Mouse (Mus musculus) limb, embryonic 14.5 days (tissue): ENCODE results near the gene Pard6b. TPM values are rescaled to one million over a fixed set of nuclear protein-coding genes. Genes with fewer than 3 reads are reported as not detected.
"Not testable (repeated sequence)": the region's sequence is repeated elsewhere in the genome, so short reads cannot be mapped to it uniquely, and the experiment has no call there.

Experiments
- ATAC-seq: fragments of 200-750 bp; cut with Nextera tagmentation; 2 replicates; pipeline ENCODE4 v1.8.0; 2017; ENCODE audit warnings: low read depth, moderate number of reproducible peaks, moderate TSS enrichment; ENCODE audit not compliant: low FRiP score
- DNase-seq: peaks from one replicate; pipeline ENCODE4 v3.0.0-alpha.2; 2015; ENCODE audit warnings: low spot score
- H3K27ac ChIP-seq: fragments of 300-500 bp; sonication (generic); replicated peaks from 2 replicates; pipeline ENCODE4 v1.5.1; 2014; ENCODE audit warnings: low read depth, mild to moderate bottlenecking, low read length, moderate library complexity, mixed read lengths
- H3K27me3 ChIP-seq: fragments of 300-500 bp; sonication (generic); 2 replicates; pipeline ENCODE4 v1.6.1; 2014; ENCODE audit warnings: low read length, mixed read lengths; ENCODE audit not compliant: control insufficient read depth, insufficient read depth
- H3K36me3 ChIP-seq: fragments of 300-500 bp; sonication (generic); 2 replicates; pipeline ENCODE4 v1.6.1; 2014; ENCODE audit warnings: mild to moderate bottlenecking, low read length, moderate library complexity, mixed read lengths; ENCODE audit not compliant: control insufficient read depth, insufficient read depth
- H3K4me1 ChIP-seq: fragments of 300-500 bp; sonication (generic); 2 replicates; pipeline ENCODE4 v1.6.1; 2014; ENCODE audit warnings: antibody characterized with exemption, low read length, mixed read lengths; ENCODE audit not compliant: control insufficient read depth, insufficient read depth
- H3K4me2 ChIP-seq: fragments of 300-500 bp; sonication (generic); replicated peaks from 2 replicates; pipeline ENCODE4 v1.6.1; 2014; ENCODE audit warnings: low read depth, mild to moderate bottlenecking, low read length, moderate library complexity; ENCODE audit not compliant: severe bottlenecking
- H3K4me3 ChIP-seq: fragments of 300-500 bp; sonication (generic); replicated peaks from 2 replicates; pipeline ENCODE4 v1.5.1; 2014; ENCODE audit warnings: low read length
- H3K9ac ChIP-seq: fragments of 300-500 bp; sonication (generic); 2 replicates; pipeline ENCODE4 v1.6.1; 2014; ENCODE audit warnings: mild to moderate bottlenecking, low read depth, low read length, moderate library complexity; ENCODE audit not compliant: severe bottlenecking
- H3K9me3 ChIP-seq: fragments of 300-500 bp; sonication (generic); 2 replicates; pipeline ENCODE4 v1.6.1; 2016; ENCODE audit warnings: low read length; ENCODE audit not compliant: control insufficient read depth
- POLR2A ChIP-seq: fragments of 200-500 bp; IDR thresholded peaks from 2 replicates; pipeline ENCODE4 v1.8.0; 2012; ENCODE audit warnings: inconsistent platforms, mild to moderate bottlenecking, moderate library complexity, borderline replicate concordance; ENCODE audit not compliant: insufficient read depth, insufficient read length; ENCODE audit errors: extremely low read depth
- WGBS: fragments of 180-500 bp; shearing (Covaris S2); extraction: QIAGEN DNeasy Blood & Tissue Kit; methylation state at CpG from one replicate; pipeline ENCODE4 v1.1.7; 2014; 5-methylcytosine and 5-hydroxymethylcytosine counted together
- polyA plus RNA-seq, 2 experiments: library from polyadenylated mRNA; depleted of rRNA in 1 of 2; stranded (reverse) in 1 of 2; unstranded in 1 of 2; fragments of >200 nt; fragmentation: Nextera tagmentation in 1 of 2; extraction: Ambion mirVana in 1 of 2; gene quantifications; 2 replicates each; pipeline versions ENCODE4 v1.2.1 to v1.2.3; 2012 to 2014

Pard6b gene
- polyA plus RNA-seq, 2 experiments, result 3.7 to 4.0 TPM

- no peak overlapping the region for H3K27ac ChIP-seq
- H3K4me1 ChIP-seq, result no peaks in the 10 kb centered on the region
- ATAC-seq (no peak), DNase-seq (no peak)
- TF ChIP-seq POLR2A, result no peak
- 89% methylated on average over 10 of the region's 10 CpGs for WGBS
- no peak overlapping the region for H3K4me2 ChIP-seq
- H3K36me3 ChIP-seq, result no peaks in the 10 kb centered on the region
- no peak overlapping the region for H3K9ac ChIP-seq
- H3K4me3 ChIP-seq, result no peak overlapping the region
- no peaks in the 10 kb centered on the region for H3K27me3 ChIP-seq
- no peaks in the 10 kb centered on the region for H3K9me3 ChIP-seq
These were observed 22.5 kb downstream of the Pard6b start for GRCm38 (mm10) chr2:168103341-168103740.

GRCm38 (mm10) chr2:168104375-168105144 is 23.8 kb downstream of the Pard6b start:
- no peaks in the 10 kb centered on the region for H3K27me3 ChIP-seq
- ATAC-seq (no peak), DNase-seq (no peak)
- H3K4me1 ChIP-seq, result no peaks in the 10 kb centered on the region
- no peak for TF ChIP-seq POLR2A
- 85% methylated on average over 22 of the region's 22 CpGs for WGBS
- H3K4me2 ChIP-seq, result no peak overlapping the region
- H3K9ac ChIP-seq, result no peak overlapping the region
- no peaks in the 10 kb centered on the region for H3K36me3 ChIP-seq
- no peaks in the 10 kb centered on the region for H3K9me3 ChIP-seq
- H3K4me3 ChIP-seq, result no peak overlapping the region
- H3K27ac ChIP-seq, result no peak overlapping the region

- ATAC-seq (no peak), DNase-seq (no peak)
- no peak overlapping the region for H3K9ac ChIP-seq
- no peak overlapping the region for H3K4me3 ChIP-seq
- no peak overlapping the region for H3K27ac ChIP-seq
- H3K4me2 ChIP-seq, result no peak overlapping the region
- no peaks in the 10 kb centered on the region for H3K36me3 ChIP-seq
- no peaks in the 10 kb centered on the region for H3K4me1 ChIP-seq
- TF ChIP-seq POLR2A, result no peak
- no peaks in the 10 kb centered on the region for H3K9me3 ChIP-seq
- no peaks in the 10 kb centered on the region for H3K27me3 ChIP-seq
- WGBS, result 85% methylated on average over 8 of the region's 8 CpGs
These were observed 24.5 kb downstream of the Pard6b start for GRCm38 (mm10) chr2:168105271-168105670.

GRCm38 (mm10) chr2:168106701-168107178 is 25.9 kb downstream of the Pard6b start:
- Histone ChIP-seq H3K9ac (no peak overlapping the region), H3K27ac (no peak overlapping the region), H3K4me1 (no peaks in the 10 kb centered on the region), H3K4me2 (no peak overlapping the region; the same call in 1 of the 2 replicates), H3K9me3 (no peaks in the 10 kb centered on the region), H3K27me3 (no peaks in the 10 kb centered on the region), H3K4me3 (no peak overlapping the region), H3K36me3 (no peaks in the 10 kb centered on the region)
- TF ChIP-seq POLR2A, result no peak
- WGBS, result 54% methylated on average over 19 of the region's 20 CpGs
- ATAC-seq (no peak), DNase-seq (peak; percentile 35)

GRCm38 (mm10) chr2:168107356-168107755 is 26.6 kb downstream of the Pard6b start:
- ATAC-seq (no peak), DNase-seq (no peak)
- no peak overlapping the region for H3K4me3 ChIP-seq
- H3K27ac ChIP-seq, result no peak overlapping the region
- TF ChIP-seq POLR2A, result no peak
- H3K36me3 ChIP-seq, result no peaks in the 10 kb centered on the region
- WGBS, result 86% methylated on average over 15 of the region's 15 CpGs
- H3K27me3 ChIP-seq, result no peaks in the 10 kb centered on the region
- no peak overlapping the region for H3K9ac ChIP-seq
- H3K4me2 ChIP-seq, result no peak overlapping the region
- H3K9me3 ChIP-seq, result no peaks in the 10 kb centered on the region
- no peaks in the 10 kb centered on the region for H3K4me1 ChIP-seq

- not testable (repeated sequence) for DNase-seq, H3K4me2 ChIP-seq, ATAC-seq, H3K9ac ChIP-seq, H3K27me3 ChIP-seq, H3K27ac ChIP-seq, H3K36me3 ChIP-seq, H3K4me3 ChIP-seq, H3K9me3 ChIP-seq, H3K4me1 ChIP-seq
- 83% methylated on average over 6 of the region's 6 CpGs for WGBS
These were observed 27.1 kb downstream of the Pard6b start for GRCm38 (mm10) chr2:168107901-168108300.
